Mouse (Mus musculus) liver, embryonic 14.5 days (tissue): ENCODE data around the gene Smpd3.
A peak's percentile ranks its signal among the peaks of the same experiment; 100 is the strongest.

Experiments
- CTCF ChIP-seq: IDR thresholded peaks from 2 replicates; pipeline ENCODE4 v1.5.1; 2016; ENCODE audit warnings: antibody characterized with exemption, low read depth, control low read depth
- EP300 ChIP-seq: IDR thresholded peaks from 2 replicates; pipeline ENCODE4 v1.6.1; 2016; ENCODE audit warnings: antibody characterized with exemption, low read depth

DNA sequence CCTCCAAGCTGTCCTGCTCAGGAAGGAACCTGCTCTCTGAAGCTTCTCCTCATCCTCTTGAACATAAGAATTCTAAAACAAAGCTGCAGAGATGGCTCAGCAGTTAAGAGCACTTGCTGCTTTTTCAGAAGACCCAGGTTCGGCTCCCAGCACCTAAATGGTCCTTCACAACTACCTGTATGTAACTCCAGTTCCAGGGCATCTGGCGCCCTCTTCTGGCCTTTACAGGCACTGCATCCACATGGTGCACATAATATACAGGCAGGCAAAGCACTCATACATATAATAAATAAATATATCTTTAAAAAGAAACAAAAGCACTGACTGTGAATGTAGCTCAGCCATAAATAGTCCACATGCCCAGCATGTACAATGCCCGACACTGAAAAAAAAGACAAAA is 30.7 kb upstream of the Smpd3 start:
- TF ChIP-seq CTCF (peak; percentile 51), EP300 (no peak)
